Mouse (Mus musculus) left cerebral cortex, postnatal 14 days (tissue): ENCODE data around the gene Pde6c. TPM values are rescaled to one million over a fixed set of nuclear protein-coding genes. Genes with fewer than 3 reads are reported as not detected.

Experiments
- DNase-seq, 2 experiments: peaks; one replicate each; pipeline ENCODE4 v3.0.0; 2021 to 2022; ENCODE audit warnings: low spot score in 2 of 2, mixed read lengths in 1 of 2
- intact Hi-C: fragments of 180-260 bp; cut with DNase I; formaldehyde crosslinking; loops from one replicate; pipeline ENCODE4 v1.15.1; 2025
- total RNA-seq, 2 experiments: library from RNA; stranded (reverse); gene quantifications; 2 replicates each; pipeline ENCODE4 v1.2.3; 2021

Gene Pde6c
- total RNA-seq, 2 experiments from 2014 or later = 0.53 to 0.87 TPM

- intact Hi-C loops = loop anchor here (1.0 to 5.0 kb wide), 2 partner anchors 40 to 98 kb away; partner anchors contain the start of gene Lgi1
- peak; percentile 57 to 83 for DNase-seq
These were observed 92.1 kb downstream of the Pde6c start for GRCm38 (mm10) chr19:38224685-38225060.

GRCm38 (mm10) chr19:38228699-38229098 lies 96.1 kb downstream of the Pde6c start:
- intact Hi-C loops = no loop called here
- no peak for DNase-seq

DNA sequence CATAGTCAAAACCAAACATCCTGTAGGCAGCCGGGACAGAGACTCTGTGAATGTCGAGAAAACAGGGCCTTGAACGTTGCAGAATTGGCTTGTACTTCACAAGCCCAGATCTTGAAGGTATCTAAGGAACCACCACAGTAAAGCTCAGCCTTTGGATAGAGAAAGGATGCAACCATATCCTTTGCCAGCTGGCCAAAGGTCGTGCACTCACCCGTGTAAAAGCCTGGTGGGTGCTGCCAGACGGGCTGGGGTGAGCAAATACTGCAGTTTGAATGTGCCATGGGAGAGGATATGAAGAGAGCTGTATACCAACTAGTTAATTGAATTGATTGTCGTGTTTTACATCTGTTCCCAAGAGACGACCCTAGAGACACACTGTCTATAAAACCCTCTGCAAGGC lies 99.5 kb downstream of the Pde6c start:
- no peak for DNase-seq

GRCm38 (mm10) chr19:38232516-38232915 lies 99.9 kb downstream of the Pde6c start:
- intact Hi-C loops = no loop called here
- no peak for DNase-seq

More for the DNA sequence above, 99.5 kb downstream of the Pde6c start:
- intact Hi-C loops = no loop called here

Other genes starting within 250 kb of the Pde6c start
- gene Myof, start 89.2 kb upstream of the Pde6c start, total RNA-seq = 1 to 10 TPM; 5.9 to 6.4 TPM
- gene Cep55, start 77.8 kb upstream of the Pde6c start, total RNA-seq = under 1 TPM; 0.57 to 0.66 TPM
- gene Ffar4, start 35.7 kb upstream of the Pde6c start, total RNA-seq = not detected
- 10 to 100 TPM; 23.3 to 23.6 TPM for gene Rbp4, start 7.5 kb upstream of the Pde6c start, total RNA-seq
- 10 to 100 TPM; 11.1 to 15.9 TPM for gene Fra10ac1, start 91.4 kb downstream of the Pde6c start, total RNA-seq
- 100 to 1,000 TPM; 117 to 127 TPM for gene Lgi1, start 131.8 kb downstream of the Pde6c start, total RNA-seq